Mouse (Mus musculus) brain, embryonic 14.5 days (tissue): ENCODE results near the gene Sorbs1.

Experiments
- CTCF ChIP-seq: fragments of 200-500 bp; IDR thresholded peaks from 2 replicates; pipeline ENCODE4 v1.5.1; 2012; ENCODE audit warnings: inconsistent platforms, mild to moderate bottlenecking, moderate library complexity, borderline replicate concordance; ENCODE audit not compliant: insufficient read depth, insufficient read length; ENCODE audit errors: extremely low read depth
- POLR2A ChIP-seq: fragments of 200-500 bp; IDR thresholded peaks from 2 replicates; pipeline ENCODE4 v1.6.1; 2012; ENCODE audit warnings: mild to moderate bottlenecking, inconsistent platforms, borderline replicate concordance; ENCODE audit not compliant: poor library complexity, insufficient read depth, insufficient read length, severe bottlenecking; ENCODE audit errors: extremely low read depth

DNA sequence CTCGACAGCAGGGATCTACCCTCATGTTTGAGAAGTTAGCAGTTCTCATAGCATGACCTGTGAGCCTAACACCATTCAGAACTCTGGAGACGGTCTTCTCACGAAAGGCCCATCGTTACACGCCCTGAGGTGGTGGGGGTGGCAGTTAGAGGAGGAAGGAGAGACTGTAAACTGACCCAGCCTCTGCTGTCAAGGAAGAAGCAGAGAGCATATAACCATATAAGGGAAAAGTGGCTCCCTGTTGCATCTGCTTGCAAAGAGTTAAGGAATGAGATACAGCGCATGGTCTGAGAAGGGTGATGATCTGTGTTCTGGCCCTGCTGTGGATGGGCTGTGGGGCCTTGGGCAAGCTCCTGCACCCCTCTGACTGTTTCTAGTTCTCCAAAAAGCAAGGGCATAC lies 50.7 kb downstream of the Sorbs1 start:
- no peak for TF ChIP-seq CTCF
- TF ChIP-seq POLR2A: no peak
